Mouse (Mus musculus) heart, embryonic 14.5 days (tissue): ENCODE measurements around the gene P4hb. TPM values are rescaled to one million over a fixed set of nuclear protein-coding genes. Genes with fewer than 3 reads are reported as not detected.
"Not testable (repeated sequence)": the region's sequence is repeated elsewhere in the genome, so short reads cannot be mapped to it uniquely, and the experiment has no call there.

ENCODE experiments used
- ATAC-seq: fragments of 200-750 bp; cut with Nextera tagmentation; 2 replicates; pipeline ENCODE4 v1.8.0; 2017; ENCODE audit warnings: low read depth, moderate TSS enrichment; ENCODE audit not compliant: insufficient number of reproducible peaks, insufficient read depth, low FRiP score
- H3K27ac ChIP-seq, 2 experiments: fragments of 200-500 bp in 1 of 2; fragments of 300-500 bp in 1 of 2; sonication (generic) in 1 of 2; replicated peaks in 1 of 2; 2 replicates each; pipeline ENCODE4 v1.5.1; 2012 to 2014; ENCODE audit warnings: low read depth in 2 of 2, low read length in 2 of 2, control low read depth in 1 of 2, mild to moderate bottlenecking in 1 of 2, mixed read lengths in 1 of 2; ENCODE audit not compliant: control insufficient read depth in 1 of 2, insufficient read depth in 1 of 2
- H3K27me3 ChIP-seq: fragments of 300-500 bp; sonication (generic); 2 replicates; pipeline ENCODE4 v1.6.1; 2014; ENCODE audit warnings: mild to moderate bottlenecking, low read length, control low read depth; ENCODE audit not compliant: control insufficient read depth, insufficient read depth
- H3K36me3 ChIP-seq: fragments of 300-500 bp; sonication (generic); 2 replicates; pipeline ENCODE4 v1.6.1; 2014; ENCODE audit warnings: mild to moderate bottlenecking, control low read depth, low read length, mixed read lengths; ENCODE audit not compliant: control insufficient read depth, insufficient read depth
- H3K4me1 ChIP-seq, 2 experiments: fragments of 200-500 bp in 1 of 2; fragments of 300-500 bp in 1 of 2; sonication (generic) in 1 of 2; 2 replicates each; pipeline ENCODE4 v1.6.1; 2012 to 2014; ENCODE audit warnings: low read length in 2 of 2, control low read depth in 1 of 2, mixed read lengths in 1 of 2; ENCODE audit not compliant: control insufficient read depth in 2 of 2, insufficient read depth in 2 of 2
- H3K4me2 ChIP-seq: fragments of 300-500 bp; sonication (generic); 2 replicates; pipeline ENCODE4 v1.6.1; 2014; ENCODE audit warnings: mild to moderate bottlenecking, low read length
- H3K4me3 ChIP-seq, 2 experiments: fragments of 200-500 bp in 1 of 2; fragments of 300-500 bp in 1 of 2; sonication (generic) in 1 of 2; 2 replicates each; pipeline ENCODE4 v1.5.1; 2012 to 2014; ENCODE audit warnings: low read length in 2 of 2, mild to moderate bottlenecking in 2 of 2, control low read depth in 1 of 2, low read depth in 1 of 2, moderate library complexity in 1 of 2; ENCODE audit not compliant: control insufficient read depth in 1 of 2, insufficient read depth in 1 of 2
- H3K9ac ChIP-seq: fragments of 300-500 bp; sonication (generic); 2 replicates; pipeline ENCODE4 v1.6.1; 2014; ENCODE audit warnings: mild to moderate bottlenecking, low read length
- H3K9me3 ChIP-seq: fragments of 300-500 bp; sonication (generic); 2 replicates; pipeline ENCODE4 v1.6.1; 2016; ENCODE audit warnings: low read length, control low read depth; ENCODE audit not compliant: control insufficient read depth
- WGBS: fragments of 180-500 bp; shearing (Covaris S2); extraction: QIAGEN DNeasy Blood & Tissue Kit; methylation state at CpG from one replicate; pipeline ENCODE4 v1.1.7; 2014; 5-methylcytosine and 5-hydroxymethylcytosine counted together
- polyA plus RNA-seq: library from polyadenylated mRNA; unstranded; fragments of >200 nt; fragmentation: Nextera tagmentation; extraction: Ambion mirVana; gene quantifications from 2 replicates; pipeline ENCODE4 v1.2.1, GENCODE M21; 2014

Gene P4hb
- polyA plus RNA-seq, 1 experiment from 2014 or later, result 451 TPM

DNA sequence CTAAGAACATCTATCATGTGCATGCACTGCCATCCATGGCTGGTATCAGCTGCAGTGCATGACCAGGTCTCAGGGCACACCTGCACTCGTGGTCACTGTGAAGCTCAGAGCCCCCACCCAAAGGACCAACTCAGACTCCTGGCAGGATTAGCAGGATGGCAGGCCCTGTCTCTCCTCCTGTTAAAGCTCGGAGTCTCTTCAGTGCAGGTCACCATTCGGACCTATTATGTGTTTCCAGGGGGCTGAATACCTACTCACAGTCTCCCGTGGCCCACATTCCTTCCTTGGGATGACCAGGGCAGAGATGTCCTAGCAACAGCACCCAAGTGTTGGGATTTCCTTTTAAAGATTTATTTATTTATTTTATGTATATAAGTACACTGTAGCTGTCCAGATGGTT is 55.9 kb downstream of the P4hb start:
- no peak for ATAC-seq
- Histone ChIP-seq H3K9ac (no peak overlapping the region), H3K4me3 (no peak overlapping the region), H3K4me1 (peaks cover 9 to 14% of the 10 kb centered on the region in 2 experiments; a peak in 3 of 4 replicates), H3K4me2 (no peak overlapping the region), H3K27ac (no peak overlapping the region), H3K36me3 (no peaks in the 10 kb centered on the region), H3K9me3 (no peaks in the 10 kb centered on the region), H3K27me3 (no peaks in the 10 kb centered on the region)
- 70% methylated on average over 4 of the region's 4 CpGs for WGBS

DNA sequence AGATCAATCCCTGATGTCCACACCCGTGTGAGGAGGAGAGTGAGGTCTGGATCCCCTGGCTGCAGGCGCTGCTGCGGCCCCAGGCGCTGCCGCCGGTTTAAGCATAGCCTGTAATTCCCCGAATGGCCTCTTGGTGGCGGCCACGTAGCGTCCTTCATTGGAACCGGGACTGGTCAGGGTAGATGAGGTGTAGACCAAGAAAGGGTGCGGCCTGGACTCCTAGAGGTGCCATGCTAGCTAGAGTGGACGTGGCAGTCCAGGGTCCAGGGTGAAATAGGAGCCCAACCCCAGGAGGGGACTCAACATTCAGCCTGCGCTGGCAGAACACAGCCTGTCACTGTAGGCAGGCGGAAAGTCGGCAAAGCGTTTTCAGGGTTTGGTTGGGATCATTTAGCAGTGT is 57.4 kb downstream of the P4hb start:
- Histone ChIP-seq H3K27me3 (no peaks in the 10 kb centered on the region), H3K4me3 (no peak overlapping the region), H3K9me3 (no peaks in the 10 kb centered on the region), H3K36me3 (no peaks in the 10 kb centered on the region), H3K9ac (no peak overlapping the region), H3K4me2 (no peak overlapping the region), H3K27ac (no peak overlapping the region), H3K4me1 (peaks cover 12 to 13% of the 10 kb centered on the region in 2 experiments; a peak in 3 of 4 replicates)
- ATAC-seq, result no peak
- WGBS, result 18% methylated on average over 17 of the region's 17 CpGs

DNA sequence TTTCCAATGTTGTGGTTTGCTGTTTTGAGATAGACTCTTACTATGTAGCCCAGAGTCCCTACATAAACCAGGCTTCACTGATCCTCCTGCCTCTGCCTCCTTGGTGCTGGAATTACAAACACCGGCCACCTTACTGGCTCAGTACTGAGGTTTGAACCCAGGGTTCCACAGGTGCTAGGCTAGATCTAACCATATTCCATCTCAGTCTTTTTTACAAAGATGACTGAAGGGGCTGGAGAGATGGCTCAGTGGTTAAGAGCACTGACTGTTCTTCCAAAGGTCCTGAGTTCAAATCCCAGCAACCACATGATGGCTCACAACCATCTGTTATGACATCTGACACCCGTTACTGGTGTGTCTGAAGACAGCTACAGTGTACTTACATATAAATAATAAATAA is 58.8 kb downstream of the P4hb start:
- H3K4me2 ChIP-seq, H3K27ac ChIP-seq, H3K4me1 ChIP-seq, H3K9ac ChIP-seq, H3K36me3 ChIP-seq, H3K9me3 ChIP-seq, H3K27me3 ChIP-seq, ATAC-seq, H3K4me3 ChIP-seq: not testable (repeated sequence)
- WGBS, result 83% methylated on average over 2 of the region's 2 CpGs

DNA sequence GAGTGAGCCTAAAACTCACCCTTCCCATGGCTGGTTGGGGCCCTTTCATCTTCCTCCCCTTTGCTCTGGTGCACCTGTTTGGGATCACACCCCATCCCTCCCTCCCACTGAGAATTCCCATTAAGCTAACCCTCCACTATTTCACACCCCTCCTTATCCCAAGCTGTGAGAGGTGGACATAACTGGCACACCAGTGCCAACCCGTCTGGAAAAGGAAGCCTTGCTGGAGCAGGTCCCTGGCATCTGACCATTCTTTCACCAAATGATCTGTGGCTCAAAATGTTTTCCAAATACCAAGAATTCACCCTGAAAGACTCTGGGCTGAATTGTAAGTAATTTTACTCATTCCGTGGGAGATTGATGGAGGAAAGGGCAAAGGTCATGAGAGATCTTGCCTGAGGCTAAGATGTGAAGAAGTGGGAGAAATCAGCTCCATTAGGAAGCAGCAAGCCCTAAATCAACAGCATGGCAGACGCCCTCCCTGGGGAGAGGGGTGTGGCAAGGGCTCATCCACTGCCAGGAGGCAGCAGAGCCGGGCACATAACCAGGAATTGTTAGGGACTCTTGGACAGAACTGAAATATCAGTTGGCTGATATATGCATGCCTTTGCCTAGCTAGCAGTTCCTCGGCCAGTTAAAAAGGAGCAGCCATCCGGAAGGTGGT is 60.1 kb downstream of the P4hb start:
- no peak overlapping the region for H3K9ac ChIP-seq
- no peak for ATAC-seq
- WGBS, result 54% methylated on average over 6 of the region's 6 CpGs
- peaks cover 6 to 9% of the 10 kb centered on the region in 2 experiments; a peak in 3 of 4 replicates for H3K4me1 ChIP-seq
- no peak overlapping the region for H3K27ac ChIP-seq
- no peak overlapping the region for H3K4me3 ChIP-seq
- H3K4me2 ChIP-seq, result no peak overlapping the region
- H3K9me3 ChIP-seq, result no peaks in the 10 kb centered on the region
- H3K27me3 ChIP-seq, result no peaks in the 10 kb centered on the region
- no peaks in the 10 kb centered on the region for H3K36me3 ChIP-seq

DNA sequence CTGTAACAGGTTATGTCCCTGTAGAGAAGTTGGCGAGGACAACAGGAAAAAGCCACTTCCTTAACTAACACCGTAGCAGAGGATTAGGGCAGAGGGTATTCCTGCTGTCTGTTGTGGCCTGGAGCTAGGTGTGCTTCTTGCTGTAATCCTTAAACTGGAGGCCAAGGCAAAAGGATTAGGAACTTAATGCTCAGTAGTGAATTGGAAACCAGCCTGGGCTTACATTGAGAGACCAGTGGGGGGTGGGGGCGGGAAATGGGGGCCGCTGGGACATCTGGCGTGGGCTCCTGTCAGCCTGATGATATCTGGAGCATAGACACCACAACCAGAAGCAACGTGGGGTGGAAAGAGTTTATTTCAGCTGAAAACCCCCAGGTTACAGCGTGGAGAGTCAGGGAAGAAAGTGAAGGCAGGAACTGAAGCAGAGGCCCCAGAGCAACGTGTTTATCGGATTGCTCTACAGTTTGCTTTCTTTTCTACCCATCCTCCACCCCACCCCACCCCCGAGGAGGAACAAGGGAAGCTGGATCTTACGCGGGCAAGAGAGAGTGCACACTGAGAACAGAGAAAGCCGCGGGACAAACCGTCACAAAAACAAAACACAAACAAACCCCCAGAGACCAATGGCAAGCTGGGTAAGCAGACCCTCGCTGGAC is 62.5 kb downstream of the P4hb start:
- Histone ChIP-seq H3K4me2 (peak overlapping the region; percentile 68), H3K27ac (peak overlapping the region; percentile 19 to 21; a peak in 3 of 4 replicates), H3K4me3 (peak overlapping the region; percentile 27 to 40; a peak in 3 of 4 replicates), H3K4me1 (peaks cover 6 to 9% of the 10 kb centered on the region in 2 experiments; a peak in 3 of 4 replicates), H3K36me3 (no peaks in the 10 kb centered on the region), H3K9ac (peak overlapping the region; percentile 71), H3K9me3 (no peaks in the 10 kb centered on the region), H3K27me3 (no peaks in the 10 kb centered on the region)
- no peak for ATAC-seq
- 6% methylated on average over 16 of the region's 16 CpGs for WGBS

Other genes with a start within 250 kb of the P4hb start
- 979 and 1,136 TPM in 2 replicates for gene Actg1, start 224.7 kb downstream of the P4hb start, polyA plus RNA-seq
- 0.62 and 1.1 TPM in 2 replicates for gene Fscn2, start 211.7 kb downstream of the P4hb start, polyA plus RNA-seq
- gene Faap100, start 194.5 kb downstream of the P4hb start, polyA plus RNA-seq, result 30.6 and 32.8 TPM in 2 replicates
- gene Nploc4, start 135.5 kb downstream of the P4hb start, polyA plus RNA-seq, result 35.6 and 37.2 TPM in 2 replicates
- gene Tspan10, start 130.6 kb downstream of the P4hb start, polyA plus RNA-seq, result not detected in 2 replicates
- 0.23 TPM in 1 of 2 replicates, not detected in the other for gene Pde6g, start 119.8 kb downstream of the P4hb start, polyA plus RNA-seq
- 24.9 and 26.0 TPM in 2 replicates for gene Oxld1, start 115.2 kb downstream of the P4hb start, polyA plus RNA-seq
- gene Ccdc137, start 115.1 kb downstream of the P4hb start, polyA plus RNA-seq, result 19.5 and 20.2 TPM in 2 replicates
- 40.0 and 44.4 TPM in 2 replicates for gene Arl16, start 105.6 kb downstream of the P4hb start, polyA plus RNA-seq
- gene Mrpl12, start 88.6 kb downstream of the P4hb start, polyA plus RNA-seq, result 225 and 239 TPM in 2 replicates
- gene Slc25a10, start 81.4 kb downstream of the P4hb start, polyA plus RNA-seq, result 39.4 and 41.7 TPM in 2 replicates
- gene Gcgr, start 42.6 kb downstream of the P4hb start, polyA plus RNA-seq, result 2.3 and 2.5 TPM in 2 replicates
- gene Mcrip1, start 23.5 kb downstream of the P4hb start, polyA plus RNA-seq, result 153 and 158 TPM in 2 replicates
- not detected in 2 replicates for gene Ppp1r27, start 22.1 kb downstream of the P4hb start, polyA plus RNA-seq
- gene Arhgdia, start 8.4 kb upstream of the P4hb start, polyA plus RNA-seq, result 360 and 367 TPM in 2 replicates
- gene Alyref, start 25.1 kb upstream of the P4hb start, polyA plus RNA-seq, result 251 and 254 TPM in 2 replicates
- gene Anapc11, start 25.2 kb upstream of the P4hb start, polyA plus RNA-seq, result 223 and 251 TPM in 2 replicates
- 17.5 and 18.9 TPM in 2 replicates for gene Npb, start 35.2 kb upstream of the P4hb start, polyA plus RNA-seq
- gene Pcyt2, start 44.7 kb upstream of the P4hb start, polyA plus RNA-seq, result 72.0 and 73.2 TPM in 2 replicates
- 17.6 and 18.5 TPM in 2 replicates for gene Sirt7, start 52.0 kb upstream of the P4hb start, polyA plus RNA-seq
- gene Mafg, start 60.3 kb upstream of the P4hb start, polyA plus RNA-seq, result 16.6 and 18.1 TPM in 2 replicates
- gene Pycr1, start 70.5 kb upstream of the P4hb start, polyA plus RNA-seq, result 17.1 and 22.3 TPM in 2 replicates
- gene Myadml2, start 74.9 kb upstream of the P4hb start, polyA plus RNA-seq, result 19.4 and 19.5 TPM in 2 replicates
- 1.1 and 1.6 TPM in 2 replicates for gene Notum, start 87.9 kb upstream of the P4hb start, polyA plus RNA-seq
- 96.6 and 106 TPM in 2 replicates for gene Aspscr1, start 99.7 kb upstream of the P4hb start, polyA plus RNA-seq
- gene Cenpx, start 140.5 kb upstream of the P4hb start, polyA plus RNA-seq, result 109 and 135 TPM in 2 replicates
- gene Lrrc45, start 140.7 kb upstream of the P4hb start, polyA plus RNA-seq, result 16.9 and 23.7 TPM in 2 replicates
- gene Rac3, start 148.2 kb upstream of the P4hb start, polyA plus RNA-seq, result 0.69 and 1.9 TPM in 2 replicates
- gene Dcxr, start 154.0 kb upstream of the P4hb start, polyA plus RNA-seq, result 7.7 and 11.9 TPM in 2 replicates
- 1.7 and 4.7 TPM in 2 replicates for gene Cbr2, start 158.9 kb upstream of the P4hb start, polyA plus RNA-seq
- gene Hmga1b, start 189.5 kb upstream of the P4hb start, polyA plus RNA-seq, result 1.9 and 2.9 TPM in 2 replicates
- 16.0 and 16.7 TPM in 2 replicates for gene Rfng, start 211.0 kb upstream of the P4hb start, polyA plus RNA-seq
- gene Gps1, start 211.0 kb upstream of the P4hb start, polyA plus RNA-seq, result 138 and 151 TPM in 2 replicates
- 43.6 and 44.5 TPM in 2 replicates for gene Dus1l, start 223.2 kb upstream of the P4hb start, polyA plus RNA-seq